Mouse (Mus musculus) thymus, postnatal 4 days (tissue): Measurements from ENCODE around the gene Acyp2.
"Not testable (repeated sequence)": the region's sequence is repeated elsewhere in the genome, so short reads cannot be mapped to it uniquely, and the experiment has no call there.

Experiments
- DNase-seq: peaks from one replicate; pipeline ENCODE4 v3.0.0; 2021

The Acyp2 gene

DNA sequence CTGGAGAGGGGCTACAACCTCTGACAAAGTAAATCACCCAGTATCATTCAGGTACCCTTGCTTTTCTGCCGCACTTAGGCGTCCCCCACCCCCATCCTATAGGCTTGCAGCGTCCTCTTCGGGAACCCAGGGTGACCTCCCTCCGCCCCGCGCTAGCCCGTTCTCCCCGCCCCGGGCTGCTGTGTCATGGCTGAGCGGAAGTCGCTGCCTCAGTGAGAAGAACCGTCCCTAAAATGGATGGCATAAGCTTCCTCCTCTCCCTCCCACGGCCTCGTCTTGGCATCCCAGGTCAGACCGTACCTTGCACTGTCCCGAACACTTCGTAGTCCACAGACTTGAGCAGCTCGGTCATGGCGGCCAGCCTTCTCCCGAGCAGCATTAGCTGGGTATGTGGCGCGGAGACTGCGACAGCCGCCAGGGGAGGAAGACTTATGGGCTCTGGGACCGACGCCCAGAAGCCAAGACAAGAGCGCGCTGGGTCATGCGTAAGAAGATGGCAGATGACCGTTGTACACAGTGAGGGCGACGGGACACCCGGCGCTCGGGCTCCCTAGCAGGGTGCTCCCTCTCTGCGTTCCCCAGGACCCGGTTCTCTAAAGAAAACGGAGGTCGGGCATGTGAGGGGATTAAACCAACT is at the start of gene Acyp2:
Acyp2 (minus strand) TSS at position 587 of the 637 bp plus-strand sequence.
- peak; percentile 89 for DNase-seq

DNA sequence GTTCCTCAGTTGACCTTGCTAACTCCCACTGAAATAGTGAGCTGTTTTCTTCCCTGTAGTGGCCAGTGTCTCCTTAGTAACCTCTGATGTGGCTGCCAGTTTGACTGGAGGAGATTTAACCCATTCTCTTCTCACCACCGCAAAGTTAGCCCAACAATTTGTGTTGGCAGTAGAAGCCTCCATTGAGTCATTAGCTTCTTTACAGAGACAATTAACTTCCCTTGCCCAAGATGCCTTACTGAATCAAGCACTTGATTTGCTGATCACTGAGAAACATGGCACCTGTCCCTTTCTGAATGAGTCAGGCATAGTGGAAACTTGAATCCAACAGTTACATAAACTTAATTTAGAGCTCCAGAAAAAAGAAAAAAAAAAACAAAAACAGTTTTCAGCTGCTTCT is 40.0 kb upstream of the Acyp2 start:
- DNase-seq, result no peak

DNA sequence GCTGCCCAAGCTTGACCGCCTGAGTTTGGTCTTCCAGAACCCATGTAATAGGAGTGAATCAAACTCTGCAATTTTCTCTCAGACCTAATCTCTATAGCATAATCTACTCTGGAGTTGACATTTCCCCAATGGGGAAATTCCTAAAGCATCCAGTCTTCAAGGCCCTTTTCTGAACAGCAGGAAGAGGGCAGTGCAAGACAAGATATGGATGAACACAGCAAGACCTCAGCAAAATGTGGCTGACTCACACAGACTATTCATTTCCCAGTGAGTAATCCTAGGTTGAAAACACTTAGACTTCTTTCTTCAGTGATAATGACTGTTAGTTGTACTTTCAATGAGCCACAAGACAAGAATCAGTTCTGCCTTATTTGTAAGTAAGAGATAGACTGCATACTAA is 26.7 kb upstream of the Acyp2 start:
- peak; percentile 8 for DNase-seq

DNA sequence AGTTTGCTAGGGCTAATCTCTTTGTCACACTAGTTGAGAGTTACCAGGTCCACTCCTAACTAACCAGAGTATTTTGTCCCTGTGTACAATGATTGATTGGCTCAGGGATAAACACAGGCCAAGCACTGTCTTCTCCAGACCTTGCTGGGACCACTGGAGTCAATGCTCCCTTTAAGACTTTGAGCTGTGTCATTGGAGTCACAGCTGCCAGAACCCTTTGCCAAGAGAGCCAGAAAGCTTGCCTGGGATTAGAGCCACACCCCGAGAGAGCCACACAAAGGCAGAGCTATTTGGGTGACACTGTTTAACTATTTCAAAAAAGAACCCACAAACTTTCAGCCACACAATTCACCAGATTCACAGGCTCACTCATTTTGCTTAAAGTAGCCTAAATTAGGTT is 23.3 kb upstream of the Acyp2 start:
- no peak for DNase-seq

DNA sequence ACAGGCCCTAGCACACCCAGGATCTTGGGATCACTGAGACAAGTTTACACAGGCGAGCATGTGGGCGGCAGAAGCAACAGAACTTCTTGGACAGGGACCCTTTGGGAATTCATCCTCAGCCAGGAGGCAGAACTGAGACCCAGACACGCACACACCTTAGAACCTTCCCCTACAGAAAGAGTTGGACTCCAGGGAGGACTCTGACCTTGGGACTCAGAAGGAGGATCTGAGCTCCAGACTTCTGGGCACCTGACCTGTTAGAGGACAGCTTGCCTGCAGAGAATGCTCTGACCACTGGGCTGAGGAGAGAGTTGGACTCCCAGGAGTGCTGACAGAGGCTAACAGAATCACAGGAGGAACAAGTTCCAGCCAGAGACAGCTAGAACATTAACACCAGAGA is 13.6 kb upstream of the Acyp2 start:
- DNase-seq, result no peak

DNA sequence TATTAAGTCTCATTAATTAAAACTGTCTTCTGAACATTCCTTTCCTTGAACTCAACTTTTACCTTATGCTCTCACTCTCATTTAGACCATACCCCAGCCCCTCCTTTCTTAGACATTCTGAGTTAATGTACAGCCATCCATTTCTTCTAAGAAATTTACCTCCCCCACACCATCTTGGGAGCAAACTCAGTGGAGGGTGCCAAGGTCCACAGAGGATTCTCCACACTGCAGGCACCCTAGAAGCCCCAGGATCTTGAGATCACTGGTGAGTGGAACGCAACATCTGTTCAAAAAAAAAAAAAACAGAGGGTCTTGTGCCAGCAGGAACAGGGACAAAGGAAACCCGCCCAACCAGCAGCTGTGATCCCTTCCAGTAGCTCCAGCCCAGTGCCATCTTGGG is 13.2 kb upstream of the Acyp2 start:
- DNase-seq, result no peak

DNA sequence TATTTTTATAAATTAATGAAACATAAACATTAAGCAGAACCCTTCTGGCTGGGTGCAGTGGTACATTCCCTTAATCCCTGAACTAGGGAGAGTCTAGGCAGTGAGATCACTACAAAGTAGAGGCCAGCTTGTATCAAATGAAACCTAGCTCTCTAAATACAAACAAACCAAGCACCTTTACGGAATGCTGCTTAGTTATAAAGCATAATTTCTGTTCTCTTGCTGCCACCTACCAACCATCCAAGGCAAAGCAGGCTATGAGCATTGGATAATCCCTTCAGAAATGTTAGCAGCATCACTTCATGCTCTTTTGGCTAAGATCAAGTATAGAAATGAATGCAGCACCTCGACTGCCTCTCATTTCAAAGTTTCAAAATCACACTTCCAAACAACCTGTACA is 7.7 kb upstream of the Acyp2 start:
- no peak for DNase-seq

DNA sequence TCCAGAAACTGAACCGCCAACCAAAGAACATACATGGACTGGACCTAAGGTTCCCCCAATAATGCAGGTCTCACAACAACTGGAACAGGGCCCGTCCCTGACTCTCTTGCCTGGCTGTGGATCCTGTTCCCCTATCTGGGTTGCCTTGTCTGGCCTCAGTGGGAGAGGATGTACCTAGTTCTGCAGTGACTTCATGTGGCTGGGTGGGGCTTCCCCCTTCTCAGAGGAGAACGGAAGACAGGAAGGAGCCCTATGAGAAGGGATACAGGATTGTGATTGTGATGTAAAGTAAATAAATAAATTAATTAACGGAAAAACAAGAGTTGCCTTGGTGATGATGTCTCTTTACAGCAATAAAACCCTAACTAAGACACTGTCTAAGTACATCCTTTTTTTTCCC is 6.7 kb upstream of the Acyp2 start:
- DNase-seq, result no peak

DNA sequence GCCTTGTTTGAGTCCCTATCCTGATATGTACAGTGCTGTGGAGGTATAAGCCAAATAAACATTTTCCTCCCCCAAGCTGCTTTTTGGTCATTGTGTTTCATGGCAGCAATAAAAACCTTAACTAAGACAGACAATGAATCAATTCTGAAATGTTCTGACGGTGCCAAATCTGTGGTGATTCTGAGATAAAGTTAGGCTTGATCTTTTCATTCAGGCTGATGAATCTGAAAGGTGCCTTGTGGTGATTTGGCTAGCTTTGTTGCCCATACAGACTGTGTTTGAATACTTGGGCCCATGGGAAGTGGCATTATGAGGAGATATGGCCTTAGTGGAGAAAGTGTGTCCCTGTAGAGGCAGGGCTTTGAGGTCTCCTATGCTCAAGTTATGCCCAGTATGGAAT is 1.0 kb upstream of the Acyp2 start:
- DNase-seq, result no peak

DNA sequence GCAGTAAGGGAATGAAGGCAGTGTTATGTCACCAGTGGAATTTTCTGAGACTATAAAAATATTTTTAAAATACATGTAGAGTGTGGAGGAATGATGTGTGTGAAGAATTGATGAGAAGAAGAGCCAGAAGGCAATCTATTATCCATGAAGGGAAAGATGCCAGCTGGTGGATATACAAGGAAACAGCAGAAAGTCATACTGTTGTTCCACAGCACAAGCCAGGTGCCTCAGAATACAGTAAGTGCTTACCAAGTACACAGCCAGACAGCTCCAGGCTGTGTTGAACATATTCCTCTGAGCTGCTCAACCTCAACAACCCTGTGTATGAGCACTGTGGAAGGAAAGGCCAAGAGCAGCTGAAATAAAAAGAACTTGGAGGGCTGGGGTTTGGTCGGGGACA is 13.7 kb downstream of the Acyp2 start:
- no peak for DNase-seq

DNA sequence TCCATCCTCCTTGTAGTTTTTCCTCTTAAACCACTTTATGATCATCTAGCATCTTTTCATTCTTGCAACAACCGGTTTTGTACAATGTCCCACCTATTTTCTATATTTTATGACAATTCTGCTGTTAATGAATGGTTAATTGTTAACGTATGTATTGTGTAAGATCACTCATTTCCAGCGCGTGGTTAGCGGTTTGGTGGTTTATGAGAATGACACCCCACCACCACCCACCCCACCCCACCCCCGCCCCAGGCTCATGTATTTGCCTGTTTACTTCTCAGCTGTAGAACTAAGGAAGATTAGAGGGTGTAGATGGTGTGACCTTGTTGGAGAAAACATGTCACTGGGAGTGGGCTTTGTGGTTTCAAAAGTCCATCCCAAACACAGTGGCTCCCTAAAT is 18.9 kb downstream of the Acyp2 start:
- no peak for DNase-seq

DNA sequence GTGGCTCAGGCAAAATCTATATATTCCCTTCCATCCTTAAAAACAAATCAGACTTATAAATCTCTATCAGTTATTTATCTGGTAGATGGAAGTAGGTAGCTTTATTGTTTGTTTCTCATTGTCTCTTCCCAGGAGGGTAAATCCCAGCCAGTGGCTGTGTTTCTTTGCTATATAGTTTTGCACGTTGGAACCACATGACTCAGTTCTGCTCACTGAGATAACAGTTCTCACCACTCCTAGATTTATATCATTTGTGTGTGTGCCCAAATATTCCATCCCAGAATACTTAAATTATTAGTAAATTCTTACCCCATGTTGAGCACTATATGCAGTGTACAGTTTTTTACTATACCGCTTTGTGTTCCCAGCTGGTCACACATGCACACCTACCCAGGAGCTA is 26.2 kb downstream of the Acyp2 start:
- no peak for DNase-seq

DNA sequence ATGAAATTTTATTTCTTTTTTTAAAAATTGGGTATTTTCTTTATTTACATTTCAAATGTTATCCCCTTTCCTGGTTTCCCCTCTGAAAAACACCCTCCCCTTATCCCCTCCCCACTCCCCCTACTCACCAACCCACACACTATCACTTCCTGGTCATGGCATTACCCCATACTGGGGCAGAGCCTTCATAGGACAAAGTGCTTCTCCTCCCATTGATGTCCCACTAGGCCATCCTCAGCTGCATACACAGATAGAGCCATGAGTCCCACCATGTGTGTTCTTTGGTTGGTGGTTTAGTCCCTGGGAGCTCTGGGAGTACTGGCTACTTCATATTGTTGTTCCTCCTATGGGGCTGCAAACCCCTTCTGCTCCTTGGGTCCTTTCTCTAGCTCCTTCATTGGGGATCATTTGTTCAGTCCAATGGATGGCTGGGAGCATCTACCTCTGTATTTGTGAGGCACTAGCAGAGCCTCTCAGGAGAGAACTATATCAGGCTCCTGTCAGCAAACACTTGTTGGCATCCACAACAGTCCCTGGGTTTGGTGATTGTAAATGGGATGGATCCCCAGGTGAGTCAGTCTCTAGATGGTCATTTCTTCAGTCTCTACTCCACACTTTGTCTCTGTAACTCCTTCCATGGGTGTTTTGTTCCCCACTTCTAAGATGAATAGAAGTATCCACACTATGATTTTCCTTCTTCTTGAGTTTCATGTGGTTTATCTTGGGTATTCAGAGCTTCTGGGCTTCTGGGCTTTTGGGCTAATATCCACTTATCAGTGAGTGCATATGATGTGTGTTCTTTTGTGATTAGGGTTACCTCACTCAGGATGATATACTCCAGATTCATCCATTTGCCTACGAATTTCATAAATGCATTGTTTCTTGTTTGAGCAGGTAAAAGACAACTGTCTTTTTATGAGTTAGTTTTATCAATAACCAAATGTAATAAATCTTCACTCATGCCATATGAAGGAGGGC is 27.7 kb downstream of the Acyp2 start:
- not testable (repeated sequence) for DNase-seq

DNA sequence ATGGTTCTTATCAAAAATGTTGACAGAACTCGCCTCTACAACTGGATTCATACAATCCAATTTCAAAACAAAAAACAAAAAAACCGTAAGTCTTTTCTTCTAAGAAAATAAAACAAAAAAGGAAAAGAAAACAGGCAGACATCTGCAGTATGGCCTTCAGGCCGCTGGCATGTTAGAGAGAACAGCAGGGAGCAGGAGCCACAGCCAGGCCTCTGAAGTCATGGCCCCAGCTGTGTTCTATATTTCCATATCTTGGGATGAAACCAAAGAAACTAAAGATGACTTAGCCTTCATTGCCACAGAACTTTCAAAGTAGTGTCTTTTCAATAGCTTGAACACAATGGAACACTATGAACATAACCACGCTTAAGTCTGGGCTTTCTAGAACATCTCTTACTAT is 31.2 kb downstream of the Acyp2 start:
- DNase-seq, result no peak

DNA sequence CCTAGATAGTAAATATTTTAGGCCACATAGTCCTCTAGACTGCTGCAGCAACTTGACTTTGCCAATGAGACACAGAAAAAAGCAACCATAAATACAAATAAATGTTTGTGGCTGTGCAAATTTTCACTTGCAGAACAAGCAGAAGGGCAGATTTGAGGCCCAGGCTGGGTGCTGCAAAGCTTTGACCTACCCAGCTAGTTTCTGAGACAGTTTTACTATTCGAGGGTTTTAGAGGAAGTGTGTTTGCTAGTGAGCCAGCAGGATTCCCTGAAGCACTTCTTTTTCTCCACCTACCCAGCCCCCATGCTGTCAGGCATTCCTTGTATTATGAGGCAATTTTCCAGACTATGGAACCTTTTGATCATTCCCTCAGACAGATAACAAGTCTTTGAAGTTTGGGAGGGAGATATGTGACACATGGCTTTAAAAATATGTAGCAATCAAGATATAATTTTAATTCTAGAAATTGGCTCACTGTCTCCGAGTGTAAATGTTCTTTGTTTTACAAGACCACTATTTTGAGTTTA is 31.8 kb downstream of the Acyp2 start:
- no peak for DNase-seq

DNA sequence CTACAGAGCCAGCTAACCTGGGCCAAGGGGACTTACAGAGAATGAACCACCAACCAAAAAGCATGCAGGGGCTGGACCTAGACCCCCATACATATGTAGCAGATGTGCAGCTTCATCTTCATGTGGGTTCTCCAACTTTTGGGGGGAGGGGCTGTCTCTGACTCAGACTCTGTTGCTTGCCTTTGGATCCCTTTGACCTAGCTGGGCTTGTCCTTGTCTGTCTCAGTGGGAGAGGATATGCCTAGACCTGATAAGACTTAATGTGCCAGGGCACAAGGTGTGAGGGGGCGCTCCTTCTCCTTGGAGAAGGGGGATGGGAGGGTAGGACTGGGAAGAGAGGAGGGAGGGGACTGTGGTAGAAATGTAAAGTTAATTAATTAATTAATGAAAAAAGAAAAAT is 33.4 kb downstream of the Acyp2 start:
- no peak for DNase-seq

DNA sequence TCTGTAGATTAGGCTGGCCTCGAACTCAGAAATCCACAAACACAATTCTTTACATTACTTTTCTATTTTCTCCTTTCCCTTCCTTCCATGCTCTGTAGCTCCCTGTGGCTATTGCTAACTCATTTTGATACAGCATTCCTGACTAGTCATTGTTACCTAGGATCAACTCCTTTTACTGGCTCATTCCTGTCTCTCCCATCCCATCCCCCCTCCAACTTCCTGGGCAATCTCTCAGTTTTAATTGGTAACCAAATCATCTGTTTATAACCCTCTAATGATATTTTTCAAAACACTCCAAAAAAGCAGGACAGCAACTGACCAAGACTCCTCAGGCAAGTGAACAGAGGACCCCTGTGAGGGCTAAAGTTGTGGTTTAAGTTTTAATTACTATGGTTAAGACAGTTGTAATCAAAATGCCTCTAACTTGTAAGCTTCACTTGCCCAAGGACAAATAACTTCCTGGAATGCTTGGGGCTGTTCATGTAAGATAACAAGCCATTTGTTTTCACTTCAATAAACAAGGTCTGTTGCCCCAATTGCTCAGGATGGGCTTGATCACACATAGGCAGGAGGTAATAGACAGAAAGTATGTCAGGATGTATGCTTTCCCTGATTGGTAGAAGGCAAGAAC is 35.4 kb downstream of the Acyp2 start:
- no peak for DNase-seq

DNA sequence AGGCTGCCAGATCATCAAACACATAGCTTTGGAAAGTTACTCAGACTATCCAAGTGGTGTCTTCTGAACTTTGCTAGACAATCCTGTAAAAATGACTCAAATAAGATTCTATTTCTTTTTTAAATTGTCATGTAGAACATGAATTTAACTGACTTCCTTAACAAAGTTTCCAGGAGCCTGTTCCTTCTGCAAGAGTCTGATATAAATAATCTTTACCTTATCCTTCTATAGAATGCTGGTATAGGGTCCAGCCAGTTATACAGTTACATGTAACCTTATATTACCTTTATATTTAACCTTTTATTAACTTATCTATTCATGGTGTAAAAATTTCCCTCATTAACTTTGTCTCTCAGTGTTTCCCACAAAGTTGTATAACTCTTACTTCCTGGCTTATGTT is 36.7 kb downstream of the Acyp2 start:
- no peak for DNase-seq

DNA sequence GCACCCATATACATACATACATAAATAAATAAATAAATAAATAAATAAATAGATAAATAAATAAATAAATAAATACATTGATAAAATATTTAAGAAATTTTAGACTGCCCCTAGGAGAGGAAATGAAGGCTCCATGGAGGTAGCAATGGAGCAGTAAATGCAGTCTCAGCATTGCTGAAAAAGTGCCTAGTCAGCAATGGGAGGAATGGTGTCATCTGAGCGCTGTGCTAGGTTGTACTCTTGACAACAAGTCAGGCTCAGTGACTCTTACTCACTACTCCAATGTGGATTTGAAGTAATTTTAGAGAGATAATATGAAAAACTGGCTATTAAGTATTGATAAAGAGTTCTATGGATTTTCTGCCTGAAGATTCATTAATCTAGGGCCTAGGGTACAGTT is 40.1 kb downstream of the Acyp2 start:
- DNase-seq, result no peak

DNA sequence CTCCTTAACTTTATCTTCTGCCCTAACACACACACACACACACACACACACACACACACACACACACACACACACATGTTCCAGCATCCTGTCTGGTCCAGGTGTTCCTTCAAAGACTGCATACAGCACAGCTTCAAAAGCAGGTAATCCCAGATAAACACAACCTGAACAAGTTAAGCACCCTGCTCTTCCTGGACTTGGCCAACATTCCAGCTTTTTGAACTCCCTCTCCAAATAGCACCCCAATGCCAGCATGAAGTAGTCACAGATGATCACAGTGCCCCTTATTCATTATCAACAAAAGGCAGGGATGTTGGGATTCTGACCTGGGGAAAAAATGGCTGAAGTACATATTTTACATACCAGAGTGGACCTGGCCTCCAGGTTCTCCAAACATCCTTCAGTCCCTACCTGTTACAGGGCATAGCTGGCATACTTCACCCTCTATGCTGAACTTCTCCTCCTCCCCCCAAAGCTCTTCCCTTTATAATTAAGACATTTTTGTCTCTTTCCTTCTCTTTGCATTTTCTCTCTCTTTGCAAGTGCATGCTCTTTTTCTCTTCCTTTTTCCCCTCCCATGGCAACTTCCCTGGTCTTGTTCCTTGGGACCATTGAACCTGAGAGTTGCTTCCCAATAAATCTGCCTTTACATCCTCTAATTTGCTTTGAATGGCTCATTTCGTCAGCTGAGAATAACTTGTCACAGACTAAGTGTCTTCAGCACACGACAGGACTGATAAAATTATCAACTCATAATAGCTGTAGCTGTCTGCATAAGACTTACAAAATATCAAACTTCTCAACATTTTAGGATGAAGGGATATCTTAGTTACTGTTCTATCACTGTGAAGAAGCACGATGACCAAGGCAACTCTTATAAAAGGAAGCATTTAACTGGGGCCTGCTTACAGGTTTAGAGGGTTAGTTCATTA is 41.5 kb downstream of the Acyp2 start:
- DNase-seq, result no peak

DNA sequence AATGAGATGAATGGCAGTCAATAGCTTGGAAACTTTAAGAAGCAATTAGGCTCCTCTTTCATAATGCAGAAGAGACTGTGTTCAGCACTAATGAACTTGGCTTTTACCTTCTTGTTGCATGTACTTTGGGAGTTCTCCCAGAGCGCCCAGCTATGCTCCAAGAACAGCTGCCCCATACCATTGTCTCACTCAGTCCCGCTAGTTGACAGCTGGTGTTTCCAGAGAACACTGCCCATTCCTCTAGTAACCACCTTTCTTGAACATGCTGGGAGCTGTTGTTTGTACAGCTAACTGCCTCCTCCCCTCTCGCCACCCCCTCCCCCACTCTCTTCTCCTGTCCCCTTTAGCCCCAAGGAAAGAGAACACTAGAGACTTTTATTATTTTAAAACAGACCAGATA is 52.1 kb downstream of the Acyp2 start:
- no peak for DNase-seq

DNA sequence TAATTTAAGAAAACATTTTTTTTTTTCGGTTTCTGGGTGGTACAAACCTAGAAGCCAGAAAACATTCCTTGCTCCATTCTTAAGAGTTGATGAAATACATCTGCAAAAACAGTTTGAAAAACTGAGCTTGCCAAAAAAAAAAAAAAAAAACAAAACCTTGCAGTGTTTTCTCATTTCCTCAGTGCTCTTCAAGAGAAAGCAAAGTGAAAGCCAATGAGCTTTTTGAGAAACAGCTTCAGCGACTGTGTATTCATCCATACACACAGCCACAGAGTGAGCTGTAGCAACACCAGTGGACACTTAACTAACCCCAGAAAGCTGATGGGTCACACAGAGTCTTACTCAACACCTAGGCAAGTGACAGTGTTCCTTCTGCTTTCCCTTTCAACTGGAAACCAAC is 69.4 kb downstream of the Acyp2 start:
- DNase-seq, result no peak

DNA sequence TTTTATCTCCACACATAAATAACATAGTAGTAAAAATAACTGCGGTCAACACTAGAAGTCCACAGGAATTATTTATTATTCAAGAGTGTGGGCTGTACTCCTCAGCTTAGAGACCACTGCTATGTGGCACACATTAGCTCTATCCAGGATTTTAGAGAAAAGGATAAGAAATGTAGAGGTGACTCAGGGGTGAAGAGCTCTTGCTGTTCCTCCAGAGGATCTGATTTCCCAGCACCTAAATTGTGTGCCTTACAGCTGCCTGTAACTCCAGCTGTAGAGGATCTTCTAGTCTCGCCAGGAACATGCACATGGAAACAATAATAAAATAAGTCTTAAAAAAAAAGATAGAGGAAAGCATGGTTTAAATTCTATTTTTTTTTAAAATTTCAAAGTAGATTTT is 70.5 kb downstream of the Acyp2 start:
- DNase-seq, result no peak
